Mouse (Mus musculus) T-helper 1 cell (primary cell): ENCODE measurements around the gene Klhl18.

Experiments
- in situ Hi-C: fragments of 300-600 bp; cut with MboI, MseI; formaldehyde crosslinking; loops from one replicate; pipeline ENCODE4 v1.15.1; 2025; ENCODE audit warnings: high pct_unique_total_duplicates

Klhl18 gene

GRCm38 (mm10) chr9:110476124-110477091 is at the start of gene Klhl18, which contains the start of gene Kif9:
Gene Klhl18, minus strand, starts transcription at chr9:110476694.
Gene Kif9, plus strand, starts transcription at chr9:110476958.
- in situ Hi-C loops = no loop called here

GRCm38 (mm10) chr9:110525737-110526136 is 49.2 kb upstream of the Klhl18 start:
- in situ Hi-C loops = no loop called here

GRCm38 (mm10) chr9:110490913-110491312 is 14.4 kb upstream of the Klhl18 start:
- in situ Hi-C loops = no loop called here

- in situ Hi-C loops = no loop called here
Measured at GRCm38 (mm10) chr9:110488841-110489240, 12.3 kb upstream of the Klhl18 start.

GRCm38 (mm10) chr9:110478639-110479038 is 2.1 kb upstream of the Klhl18 start:
- in situ Hi-C loops = no loop called here

- in situ Hi-C loops = no loop called here
Measured at GRCm38 (mm10) chr9:110477951-110478350, 1.5 kb upstream of the Klhl18 start.

- in situ Hi-C loops = no loop called here
Measured at GRCm38 (mm10) chr9:110466179-110466578, 10.3 kb downstream of the Klhl18 start.

GRCm38 (mm10) chr9:110465336-110465735 is 11.2 kb downstream of the Klhl18 start:
- in situ Hi-C loops = no loop called here

- in situ Hi-C loops = loop anchor here (5.0 kb wide), 1 partner anchor 88 kb away; no protein-coding TSS in a partner anchor
Measured at GRCm38 (mm10) chr9:110463983-110464591, 12.4 kb downstream of the Klhl18 start.

- in situ Hi-C loops = loop anchor here (5.0 kb wide), 1 partner anchor 90 kb away; no protein-coding TSS in a partner anchor
Measured at GRCm38 (mm10) chr9:110462321-110462720, 14.2 kb downstream of the Klhl18 start.

GRCm38 (mm10) chr9:110460884-110461815 is 15.3 kb downstream of the Klhl18 start:
- in situ Hi-C loops = loop anchor here (5.0 kb wide), 1 partner anchor 91 kb away; no protein-coding TSS in a partner anchor

- in situ Hi-C loops = no loop called here
Measured at GRCm38 (mm10) chr9:110459145-110459727, 17.3 kb downstream of the Klhl18 start.

GRCm38 (mm10) chr9:110457926-110458325 is 18.6 kb downstream of the Klhl18 start:
- in situ Hi-C loops = no loop called here

GRCm38 (mm10) chr9:110452523-110452922 is 24.0 kb downstream of the Klhl18 start:
- in situ Hi-C loops = no loop called here

GRCm38 (mm10) chr9:110448857-110449617 is 27.5 kb downstream of the Klhl18 start:
- in situ Hi-C loops = no loop called here

- in situ Hi-C loops = no loop called here
Measured at GRCm38 (mm10) chr9:110448356-110448755, 28.1 kb downstream of the Klhl18 start.

GRCm38 (mm10) chr9:110440559-110440958 is 35.9 kb downstream of the Klhl18 start:
- in situ Hi-C loops = no loop called here

- in situ Hi-C loops = no loop called here
Measured at GRCm38 (mm10) chr9:110440049-110440448, 36.4 kb downstream of the Klhl18 start.

- in situ Hi-C loops = no loop called here
Measured at GRCm38 (mm10) chr9:110436041-110436440, 40.5 kb downstream of the Klhl18 start.

GRCm38 (mm10) chr9:110433045-110433444 is 43.4 kb downstream of the Klhl18 start:
- in situ Hi-C loops = no loop called here
